ENCODE assay signal across 8 mouse cellular contexts in the genomic region with DNA sequence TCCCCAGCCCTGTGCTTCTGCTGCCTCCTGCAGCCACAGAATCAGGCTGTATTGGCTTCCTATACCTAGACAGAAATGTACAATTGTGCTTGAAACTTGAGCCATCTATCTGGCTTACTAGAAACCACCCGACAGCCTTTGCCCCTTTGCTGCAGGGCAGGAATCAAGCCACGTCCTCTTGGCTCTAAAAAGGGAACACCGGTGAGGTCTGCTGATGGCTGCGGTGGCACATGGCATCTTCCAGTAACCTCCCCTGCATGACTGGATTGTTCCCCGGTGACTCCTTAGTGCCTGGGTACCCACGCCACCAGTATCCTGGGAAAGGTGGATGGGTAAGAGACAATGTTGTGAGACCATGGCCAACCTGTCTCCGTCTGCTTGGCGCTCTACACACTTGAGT. TPM values are rescaled to one million over a fixed set of nuclear protein-coding genes. Genes with fewer than 3 reads are reported as not detected.
A peak's percentile ranks its signal among the peaks of the same experiment; 100 is the strongest.
DNase-seq lines count a peak whose midpoint lies in the region; ATAC-seq lines count a peak whose summit lies in the region.
"Had no signal": no experiment of that assay in that cellular context is flagged by ENCODE, and none has a peak within 500 bp of the region (broad histone marks: within the 10 kb centered on the region; RNA-seq: fewer than 3 reads in every experiment).

No protein-coding gene starts in this region.

- H3K4me3 ChIP-seq in heart, embryonic 16.5 days (ENCODE audit: low read length) = no peak overlapping the region
- no peak overlapping the region for H3K4me3 ChIP-seq in embryonic facial prominence, embryonic 14.5 days (ENCODE audit: low read depth, low read length)
- no peak overlapping the region for H3K4me3 ChIP-seq in kidney, embryonic 14.5 days (ENCODE audit: low read length)
- H3K4me3 ChIP-seq in midbrain, embryonic 14.5 days (replicated peaks; ENCODE audit: low read depth, low read length) = peak overlapping the region; percentile 87; the same call in 1 of the 2 replicates

- H3K4me1 ChIP-seq in heart, embryonic 16.5 days (ENCODE audit: control insufficient read depth, insufficient read depth, low read length) = peaks cover 58% of the 10 kb centered on the region
- peaks cover 38% of the 10 kb centered on the region for H3K4me1 ChIP-seq in embryonic facial prominence, embryonic 14.5 days (ENCODE audit: control insufficient read depth, insufficient read depth, low read length)
- peaks cover 63% of the 10 kb centered on the region for H3K4me1 ChIP-seq in kidney, embryonic 14.5 days (ENCODE audit: control insufficient read depth, insufficient read depth, low read length)
- peaks cover 71% of the 10 kb centered on the region for H3K4me1 ChIP-seq in midbrain, embryonic 14.5 days (ENCODE audit: control insufficient read depth, insufficient read depth, low read length)

- ATAC-seq in heart, embryonic 16.5 days (replicated peaks; ENCODE audit: extremely low read depth, insufficient read depth, low FRiP score) = no peak
- no peak for ATAC-seq in embryonic facial prominence, embryonic 14.5 days (ENCODE audit: low read depth)
- ATAC-seq in kidney, embryonic 14.5 days (ENCODE audit: low FRiP score, low TSS enrichment) = no peak
- ATAC-seq in midbrain, embryonic 14.5 days (ENCODE audit: low FRiP score, low TSS enrichment) = no peak

- H3K4me2 ChIP-seq in heart, embryonic 16.5 days (ENCODE audit: low read depth, low read length) = peak overlapping the region; percentile 29; the same call in 1 of the 2 replicates
- H3K4me2 ChIP-seq in embryonic facial prominence, embryonic 14.5 days (ENCODE audit: low read depth, low read length) = peak overlapping the region; percentile 97; the same call in 1 of the 2 replicates
- H3K4me2 ChIP-seq in kidney, embryonic 14.5 days (replicated peaks; ENCODE audit: low read depth, low read length) = peak overlapping the region; percentile 26
- peak overlapping the region; percentile 96 for H3K4me2 ChIP-seq in midbrain, embryonic 14.5 days (ENCODE audit: low read length)

- no peaks in the 10 kb centered on the region for H3K27me3 ChIP-seq in heart, embryonic 16.5 days (ENCODE audit: control insufficient read depth, insufficient read depth, low read length)
- H3K27me3 ChIP-seq in embryonic facial prominence, embryonic 14.5 days (replicated peaks; ENCODE audit: control insufficient read depth, insufficient read depth, low read length) = no peaks in the 10 kb centered on the region
- no peaks in the 10 kb centered on the region for H3K27me3 ChIP-seq in kidney, embryonic 14.5 days (ENCODE audit: control insufficient read depth, insufficient read depth, low read length)
- no peaks in the 10 kb centered on the region for H3K27me3 ChIP-seq in midbrain, embryonic 14.5 days (ENCODE audit: control insufficient read depth, insufficient read depth, low read length)

- H3K9me3 ChIP-seq in heart, embryonic 16.5 days (replicated peaks; ENCODE audit: control insufficient read depth, low read length) = no peaks in the 10 kb centered on the region
- H3K9me3 ChIP-seq in embryonic facial prominence, embryonic 14.5 days (ENCODE audit: control insufficient read depth, low read length) = no peaks in the 10 kb centered on the region
- H3K9me3 ChIP-seq in kidney, embryonic 14.5 days (ENCODE audit: control insufficient read depth, low read length) = no peaks in the 10 kb centered on the region
- H3K9me3 ChIP-seq in midbrain, embryonic 14.5 days (ENCODE audit: control insufficient read depth, low read length) = no peaks in the 10 kb centered on the region

- no peak overlapping the region for H3K9ac ChIP-seq in heart, embryonic 16.5 days (ENCODE audit: low read length)
- no peak overlapping the region for H3K9ac ChIP-seq in embryonic facial prominence, embryonic 14.5 days (ENCODE audit: low read depth, low read length)
- H3K9ac ChIP-seq in kidney, embryonic 14.5 days (ENCODE audit: low read depth, low read length) = 0 out of 2 replicates have a peak overlapping the region, but pooled peaks have one; percentile 12
- no peak overlapping the region for H3K9ac ChIP-seq in midbrain, embryonic 14.5 days (replicated peaks; ENCODE audit: low read length)

- H3K36me3 ChIP-seq in heart, embryonic 16.5 days (ENCODE audit: control insufficient read depth, insufficient read depth) = no peaks in the 10 kb centered on the region
- H3K36me3 ChIP-seq in embryonic facial prominence, embryonic 14.5 days (ENCODE audit: control insufficient read depth, insufficient read depth, low read length) = 0 out of 2 replicates have a peak, but pooled peaks cover 11% of the 10 kb centered on the region
- H3K36me3 ChIP-seq in kidney, embryonic 14.5 days (ENCODE audit: control insufficient read depth, insufficient read depth, low read length) = peaks cover 10% of the 10 kb centered on the region; the same call in 1 of the 2 replicates
- H3K36me3 ChIP-seq in midbrain, embryonic 14.5 days (ENCODE audit: control insufficient read depth, insufficient read depth, low read length) = peaks cover 11% of the 10 kb centered on the region; the same call in 1 of the 2 replicates

- H3K27ac ChIP-seq in heart, embryonic 16.5 days (ENCODE audit: low read length) = peak overlapping the region; percentile 37; the same call in 1 of the 2 replicates
- H3K27ac ChIP-seq in embryonic facial prominence, embryonic 14.5 days (replicated peaks; ENCODE audit: low read depth, low read length) = no peak overlapping the region
- H3K27ac ChIP-seq in kidney, embryonic 14.5 days (ENCODE audit: low read depth, low read length) = no peak overlapping the region
- no peak overlapping the region for H3K27ac ChIP-seq in midbrain, embryonic 14.5 days (replicated peaks; ENCODE audit: low read depth, low read length)

- WGBS in heart, embryonic 16.5 days = 66% methylated on average over 8 of the region's 8 CpGs
- WGBS in embryonic facial prominence, embryonic 14.5 days = 68% methylated on average over 8 of the region's 8 CpGs
- 75% methylated on average over 8 of the region's 8 CpGs for WGBS in kidney, embryonic 14.5 days
- WGBS in midbrain, embryonic 14.5 days = 90% methylated on average over 8 of the region's 8 CpGs

- no peak for DNase-seq in heart, postnatal 4 days
- DNase-seq in embryonic facial prominence, embryonic 14.5 days (ENCODE audit: low spot score) = no peak
- DNase-seq in midbrain, embryonic 14.5 days = no peak
- DNase-seq in yolk sac, embryonic 10.5 days (ENCODE audit: low spot score) = no peak
- no peak for DNase-seq in urinary bladder, postnatal 10 days (ENCODE audit: low spot score)
- DNase-seq: spleen, adult 18-20 months had no signal

RNA-seq across cellular contexts. Expression of a gene that starts 5.4 kb away (rescaled TPM):
- 3.2 and 3.8 TPM in 2 replicates for polyA plus RNA-seq in heart, embryonic 16.5 days (2015; fragmentation: Nextera tagmentation; extraction: Ambion mirVana)
- total RNA-seq in heart, postnatal 4 days (2021) = 10 to 100 TPM; 30.0 to 33.3 TPM
- 10.1 and 11.5 TPM in 2 replicates for polyA plus RNA-seq in embryonic facial prominence, embryonic 14.5 days (2014; fragmentation: Nextera tagmentation; extraction: Ambion mirVana)
- polyA plus RNA-seq in kidney, embryonic 14.5 days (2014; fragmentation: Nextera tagmentation; extraction: Ambion mirVana) = 8.9 and 10.1 TPM in 2 replicates
- 18.2 and 18.5 TPM in 2 replicates for polyA plus RNA-seq in midbrain, embryonic 14.5 days (2014; fragmentation: Nextera tagmentation; extraction: Ambion mirVana)

Comparison
In these comparisons a context has a peak if more than half of its experiments do, and no peak if none do; other contexts are left out.
1. H3K4me2 ChIP-seq: peak in every context shown above with its lines; median percentile 97 in embryonic facial prominence, embryonic 14.5 days; 96 in midbrain, embryonic 14.5 days; 29 in heart, embryonic 16.5 days; 26 in kidney, embryonic 14.5 days.